8 mouse cellular contexts compared by ENCODE assay signal in genomic region chr10:79983670-79984069, GRCm38 (mm10). TPM values are rescaled to one million over a fixed set of nuclear protein-coding genes. Genes with fewer than 3 reads are reported as not detected.
DNase-seq lines count a peak whose midpoint lies in the region; ATAC-seq lines count a peak whose summit lies in the region.

No protein-coding gene starts in this region.

- intact Hi-C loops in left cerebral cortex, postnatal 25 days (cut with DNase I) = loop anchor here (2.0 kb wide), 4 partner anchors 23 to 155 kb away; partner anchors contain the start of genes Atp5d, Polr2e, Stk11 and Wdr18

- ATAC-seq in megakaryocyte progenitor cell, adult 5-6 weeks (replicated peaks; ENCODE audit: poor library complexity) = peak; percentile 10

- DNase-seq in R1 (ENCODE audit: low read depth, low spot score) = peak; percentile 85
- DNase-seq in cerebellum, adult 9-11 months = peak; percentile 90
- DNase-seq in gastrocnemius, adult 18-20 months (ENCODE audit: low spot score) = peak; percentile 73
- peak; percentile 90 for DNase-seq in induced T-regulatory cell, adult 2 months (ENCODE audit: low read depth)
- DNase-seq in left cerebral cortex, postnatal 25 days (ENCODE audit: low spot score in 2 of 2) = peak; percentile 63 to 64
- peak; percentile 52 to 59 for DNase-seq in right cerebral cortex, postnatal 36 days (ENCODE audit: low spot score in 2 of 2)
- peak; percentile 82 for DNase-seq in yolk sac, embryonic 10.5 days (ENCODE audit: low spot score)

RNA-seq across cellular contexts. Expression of gene Tmem259, which starts 0.5 kb away (rescaled TPM):
- total RNA-seq in gastrocnemius, adult 18-20 months (2021) = 10 to 100 TPM; 68.7 to 84.2 TPM
- 100 to 1,000 TPM; 123 to 124 TPM for total RNA-seq in left cerebral cortex, postnatal 25 days (2021)
- 38.9 and 44.2 TPM in 2 replicates for total RNA-seq in megakaryocyte progenitor cell, adult 5-6 weeks (2015)
- 44.6 and 54.8 TPM in 2 replicates for total RNA-seq in megakaryocyte progenitor cell, adult 5-6 weeks (2017)

RNA-seq across cellular contexts. Expression of gene Cnn2, which starts 4.7 kb away (rescaled TPM):
- 10 to 100 TPM in 1 of 2 experiments, 1 to 10 TPM in 1; 5.2 to 10.5 TPM for total RNA-seq in gastrocnemius, adult 18-20 months (2021)
- 1 to 10 TPM; 6.0 to 8.2 TPM for total RNA-seq in left cerebral cortex, postnatal 25 days (2021)
- total RNA-seq in megakaryocyte progenitor cell, adult 5-6 weeks (2015) = 50.5 and 52.8 TPM in 2 replicates
- total RNA-seq in megakaryocyte progenitor cell, adult 5-6 weeks (2017) = 73.3 and 84.1 TPM in 2 replicates

RNA-seq across cellular contexts. Expression of gene Abca7, which starts 12.6 kb away (rescaled TPM):
- total RNA-seq in gastrocnemius, adult 18-20 months (2021) = 1 to 10 TPM; 6.6 to 7.6 TPM
- total RNA-seq in left cerebral cortex, postnatal 25 days (2021) = 10 to 100 TPM; 10.9 to 12.3 TPM
- total RNA-seq in megakaryocyte progenitor cell, adult 5-6 weeks (2015) = 15.4 and 15.8 TPM in 2 replicates
- 17.0 and 17.5 TPM in 2 replicates for total RNA-seq in megakaryocyte progenitor cell, adult 5-6 weeks (2017)

RNA-seq across cellular contexts. Expression of gene Grin3b, which starts 13.2 kb away (rescaled TPM):
- total RNA-seq in gastrocnemius, adult 18-20 months (2021) = under 1 TPM; 0.32 to 0.59 TPM
- under 1 TPM; 0.14 to 0.23 TPM for total RNA-seq in left cerebral cortex, postnatal 25 days (2021)
- total RNA-seq in megakaryocyte progenitor cell, adult 5-6 weeks (2015) = not detected in 2 replicates
- total RNA-seq in megakaryocyte progenitor cell, adult 5-6 weeks (2017) = not detected in 2 replicates

RNA-seq across cellular contexts. Expression of gene Wdr18, which starts 23.7 kb away (rescaled TPM):
- total RNA-seq in gastrocnemius, adult 18-20 months (2021) = 10 to 100 TPM; 21.0 to 22.9 TPM
- total RNA-seq in left cerebral cortex, postnatal 25 days (2021) = 10 to 100 TPM; 41.1 to 49.9 TPM
- total RNA-seq in megakaryocyte progenitor cell, adult 5-6 weeks (2015) = 36.8 and 57.4 TPM in 2 replicates
- 24.6 and 29.7 TPM in 2 replicates for total RNA-seq in megakaryocyte progenitor cell, adult 5-6 weeks (2017)

Comparison
In these comparisons a context has a peak if more than half of its experiments do, and no peak if none do; other contexts are left out.
1. Peak in every context shown above with its lines: DNase-seq and ATAC-seq.
2. RNA of gene Cnn2, which starts 4.7 kb away (total RNA-seq): 50.5 to 84.1 TPM in megakaryocyte progenitor cell, adult 5-6 weeks; 5.2 to 10.5 TPM in gastrocnemius, adult 18-20 months and 6.0 to 8.2 TPM in left cerebral cortex, postnatal 25 days; every median in the first group is over 4 times any median in the second.